Mouse (Mus musculus): Measurements from ENCODE around the gene Ms4a6d. TPM values are rescaled to one million over a fixed set of nuclear protein-coding genes. Genes with fewer than 3 reads are reported as not detected.

Ms4a6d gene
- polyA plus RNA-seq, 1 experiment = 1.7 TPM

GRCm38 (mm10) chr19:11633732-11634131 is 29.1 kb upstream of the Ms4a6d start:
- Histone ChIP-seq H3K36me3 (ENCODE audit: control insufficient read depth, insufficient read depth, low read length) (no peaks in the 10 kb centered on the region), H3K27me3 (ENCODE audit: control insufficient read depth, insufficient read depth, low read length) (no peaks in the 10 kb centered on the region), H3K4me3 (ENCODE audit: low read depth, low read length) (no peak overlapping the region), H3K27ac (ENCODE audit: insufficient read depth, low read depth, low read length) (no peak overlapping the region), H3K4me1 (ENCODE audit: control insufficient read depth, insufficient read depth, insufficient read length, low read length) (no peaks in the 10 kb centered on the region)
- no peak for TF ChIP-seq CTCF (IDR thresholded peaks at IDR 0.05; ENCODE audit: extremely low read depth, insufficient read length, insufficient replicate concordance, low read depth, low read length)
- TF ChIP-seq POLR2A (IDR thresholded peaks at IDR 0.05; ENCODE audit: low read depth, low read length) = no peak
- WGBS = 70% methylated on average over 1 of the region's 1 CpGs

GRCm38 (mm10) chr19:11625231-11625630 is 20.6 kb upstream of the Ms4a6d start:
- 52% methylated on average over 5 of the region's 5 CpGs for WGBS
- H3K36me3 ChIP-seq (ENCODE audit: control insufficient read depth, insufficient read depth, low read length) = no peaks in the 10 kb centered on the region
- H3K4me1 ChIP-seq (ENCODE audit: control insufficient read depth, insufficient read depth, insufficient read length, low read length) = no peaks in the 10 kb centered on the region
- TF ChIP-seq POLR2A (IDR thresholded peaks at IDR 0.05; ENCODE audit: low read depth, low read length) = no peak
- no peak for TF ChIP-seq CTCF (IDR thresholded peaks at IDR 0.05; ENCODE audit: extremely low read depth, insufficient read length, insufficient replicate concordance, low read depth, low read length)
- no peaks in the 10 kb centered on the region for H3K27me3 ChIP-seq (ENCODE audit: control insufficient read depth, insufficient read depth, low read length)
- H3K27ac ChIP-seq (ENCODE audit: insufficient read depth, low read depth, low read length) = no peak overlapping the region
- H3K4me3 ChIP-seq (ENCODE audit: low read depth, low read length) = no peak overlapping the region

- no peak overlapping the region for H3K4me3 ChIP-seq (ENCODE audit: low read depth, low read length)
- no peaks in the 10 kb centered on the region for H3K36me3 ChIP-seq (ENCODE audit: control insufficient read depth, insufficient read depth, low read length)
- TF ChIP-seq POLR2A (IDR thresholded peaks at IDR 0.05; ENCODE audit: low read depth, low read length) (no peak), CTCF (IDR thresholded peaks at IDR 0.05; ENCODE audit: extremely low read depth, insufficient read length, insufficient replicate concordance, low read depth, low read length) (no peak)
- H3K27ac ChIP-seq (ENCODE audit: insufficient read depth, low read depth, low read length) = no peak overlapping the region
- H3K27me3 ChIP-seq (ENCODE audit: control insufficient read depth, insufficient read depth, low read length) = no peaks in the 10 kb centered on the region
- no peaks in the 10 kb centered on the region for H3K4me1 ChIP-seq (ENCODE audit: control insufficient read depth, insufficient read depth, insufficient read length, low read length)
Measured at GRCm38 (mm10) chr19:11624800-11625199, 20.2 kb upstream of the Ms4a6d start.

GRCm38 (mm10) chr19:11623551-11623950 is 18.9 kb upstream of the Ms4a6d start, which contains the start of gene Ms4a2:
Gene Ms4a2, minus strand, starts transcription at chr19:11623719.
- Histone ChIP-seq H3K4me3 (ENCODE audit: low read depth, low read length) (no peak within 1 kb of the TSS), H3K27ac (ENCODE audit: insufficient read depth, low read depth, low read length) (no peak within 1 kb of the TSS), H3K36me3 (ENCODE audit: control insufficient read depth, insufficient read depth, low read length) (no peaks in the 10 kb centered on the region), H3K4me1 (ENCODE audit: control insufficient read depth, insufficient read depth, insufficient read length, low read length) (no peaks in the 10 kb centered on the region), H3K27me3 (ENCODE audit: control insufficient read depth, insufficient read depth, low read length) (no peaks in the 10 kb centered on the region)
- WGBS = 88% methylated on average over 2 of the region's 2 CpGs
- no peak for TF ChIP-seq POLR2A (IDR thresholded peaks at IDR 0.05; ENCODE audit: low read depth, low read length)
- TF ChIP-seq CTCF (IDR thresholded peaks at IDR 0.05; ENCODE audit: extremely low read depth, insufficient read length, insufficient replicate concordance, low read depth, low read length) = no peak

GRCm38 (mm10) chr19:11617983-11618382 is 13.3 kb upstream of the Ms4a6d start:
- H3K4me1 ChIP-seq (ENCODE audit: control insufficient read depth, insufficient read depth, insufficient read length, low read length) = no peaks in the 10 kb centered on the region
- H3K27ac ChIP-seq (ENCODE audit: insufficient read depth, low read depth, low read length) = no peak overlapping the region
- H3K4me3 ChIP-seq (ENCODE audit: low read depth, low read length) = no peak overlapping the region
- TF ChIP-seq CTCF (IDR thresholded peaks at IDR 0.05; ENCODE audit: extremely low read depth, insufficient read length, insufficient replicate concordance, low read depth, low read length) (no peak), POLR2A (IDR thresholded peaks at IDR 0.05; ENCODE audit: low read depth, low read length) (no peak)
- H3K27me3 ChIP-seq (ENCODE audit: control insufficient read depth, insufficient read depth, low read length) = no peaks in the 10 kb centered on the region; the same call in 1 of the 2 replicates
- H3K36me3 ChIP-seq (ENCODE audit: control insufficient read depth, insufficient read depth, low read length) = no peaks in the 10 kb centered on the region

- no peak for TF ChIP-seq POLR2A (IDR thresholded peaks at IDR 0.05; ENCODE audit: low read depth, low read length)
- no peak for TF ChIP-seq CTCF (IDR thresholded peaks at IDR 0.05; ENCODE audit: extremely low read depth, insufficient read length, insufficient replicate concordance, low read depth, low read length)
- H3K4me3 ChIP-seq (ENCODE audit: low read depth, low read length) = no peak overlapping the region
- WGBS = 50% methylated on average over 2 of the region's 2 CpGs
- no peaks in the 10 kb centered on the region for H3K36me3 ChIP-seq (ENCODE audit: control insufficient read depth, insufficient read depth, low read length)
- H3K27me3 ChIP-seq (ENCODE audit: control insufficient read depth, insufficient read depth, low read length) = no peaks in the 10 kb centered on the region; the same call in 1 of the 2 replicates
- H3K27ac ChIP-seq (ENCODE audit: insufficient read depth, low read depth, low read length) = no peak overlapping the region
- H3K4me1 ChIP-seq (ENCODE audit: control insufficient read depth, insufficient read depth, insufficient read length, low read length) = no peaks in the 10 kb centered on the region
Measured at GRCm38 (mm10) chr19:11614805-11615204, 10.2 kb upstream of the Ms4a6d start.

GRCm38 (mm10) chr19:11613776-11614443 is 9.3 kb upstream of the Ms4a6d start:
- no peak overlapping the region for H3K27ac ChIP-seq (ENCODE audit: insufficient read depth, low read depth, low read length)
- 59% methylated on average over 8 of the region's 8 CpGs for WGBS
- H3K36me3 ChIP-seq (ENCODE audit: control insufficient read depth, insufficient read depth, low read length) = no peaks in the 10 kb centered on the region
- no peak overlapping the region for H3K4me3 ChIP-seq (ENCODE audit: low read depth, low read length)
- H3K4me1 ChIP-seq (ENCODE audit: control insufficient read depth, insufficient read depth, insufficient read length, low read length) = no peaks in the 10 kb centered on the region
- TF ChIP-seq CTCF (IDR thresholded peaks at IDR 0.05; ENCODE audit: extremely low read depth, insufficient read length, insufficient replicate concordance, low read depth, low read length) = no peak
- TF ChIP-seq POLR2A (IDR thresholded peaks at IDR 0.05; ENCODE audit: low read depth, low read length) = no peak
- no peaks in the 10 kb centered on the region; the same call in 1 of the 2 replicates for H3K27me3 ChIP-seq (ENCODE audit: control insufficient read depth, insufficient read depth, low read length)

Data from small intestine, adult 2 months (tissue).